Mouse (Mus musculus) urinary bladder, postnatal 36 days (tissue): ENCODE results near the gene Irgc1.
A peak's percentile ranks its signal among the peaks of the same experiment; 100 is the strongest.

Source experiments
- DNase-seq, 2 experiments: peaks; one replicate each; pipeline ENCODE4 v3.0.0; 2022; ENCODE audit warnings: low spot score in 2 of 2, mixed read lengths in 1 of 2

Gene Irgc1

GRCm38 (mm10) chr7:24472442-24472841, 20.3 kb upstream of the Irgc1 start:
- DNase-seq = no peak

GRCm38 (mm10) chr7:24470356-24470755, 18.3 kb upstream of the Irgc1 start:
- peak in 1 of 2 experiments; percentile 49 for DNase-seq

- no peak for DNase-seq
Observed at GRCm38 (mm10) chr7:24469126-24469525, 17.0 kb upstream of the Irgc1 start.

- DNase-seq = no peak
Observed at GRCm38 (mm10) chr7:24467886-24468285, 15.8 kb upstream of the Irgc1 start.

- DNase-seq = no peak
Observed at GRCm38 (mm10) chr7:24466835-24467234, 14.7 kb upstream of the Irgc1 start.

- DNase-seq = peak; percentile 51 to 59
Observed at GRCm38 (mm10) chr7:24462388-24463319, 10.6 kb upstream of the Irgc1 start, which contains the start of gene Plaur. TSS of gene Plaur (plus strand) at chr7:24462484.

- no peak for DNase-seq
Observed at GRCm38 (mm10) chr7:24461376-24462051, 9.4 kb upstream of the Irgc1 start.

GRCm38 (mm10) chr7:24459843-24460242, 7.7 kb upstream of the Irgc1 start:
- peak in 1 of 2 experiments; percentile 57 for DNase-seq

- no peak for DNase-seq
Observed at GRCm38 (mm10) chr7:24459440-24459839, 7.3 kb upstream of the Irgc1 start.

- DNase-seq = no peak
Observed at GRCm38 (mm10) chr7:24457726-24458370, 5.8 kb upstream of the Irgc1 start.

GRCm38 (mm10) chr7:24455726-24456125, 3.6 kb upstream of the Irgc1 start:
- no peak for DNase-seq

- DNase-seq = no peak
Observed at GRCm38 (mm10) chr7:24454199-24454598, 2.1 kb upstream of the Irgc1 start.

GRCm38 (mm10) chr7:24450585-24451017, 1.5 kb downstream of the Irgc1 start:
- DNase-seq = no peak

- no peak for DNase-seq
Observed at GRCm38 (mm10) chr7:24448782-24449517, 3.1 kb downstream of the Irgc1 start.

GRCm38 (mm10) chr7:24446697-24447340, 5.3 kb downstream of the Irgc1 start:
- no peak for DNase-seq

GRCm38 (mm10) chr7:24445266-24445926, 6.7 kb downstream of the Irgc1 start:
- no peak for DNase-seq

- no peak for DNase-seq
Observed at GRCm38 (mm10) chr7:24442313-24442712, 9.8 kb downstream of the Irgc1 start.

GRCm38 (mm10) chr7:24441785-24442184, 10.3 kb downstream of the Irgc1 start:
- DNase-seq = peak; percentile 65 to 76

- no peak for DNase-seq
Observed at GRCm38 (mm10) chr7:24439891-24440290, 12.2 kb downstream of the Irgc1 start.

GRCm38 (mm10) chr7:24439191-24439590, 12.9 kb downstream of the Irgc1 start:
- no peak for DNase-seq
